Mouse (Mus musculus): ENCODE data around the gene Ap2m1.
"Not testable (repeated sequence)": the region's sequence is repeated elsewhere in the genome, so short reads cannot be mapped to it uniquely, and the experiment has no call there.

Gene Ap2m1

GRCm38 (mm10) chr16:20535296-20536080 is at the start of gene Ap2m1:
Ap2m1 (plus strand) TSS chr16:20535478.
- peak; percentile 98 for ATAC-seq (ENCODE audit: insufficient number of reproducible peaks, low FRiP score, low TSS enrichment)

DNA sequence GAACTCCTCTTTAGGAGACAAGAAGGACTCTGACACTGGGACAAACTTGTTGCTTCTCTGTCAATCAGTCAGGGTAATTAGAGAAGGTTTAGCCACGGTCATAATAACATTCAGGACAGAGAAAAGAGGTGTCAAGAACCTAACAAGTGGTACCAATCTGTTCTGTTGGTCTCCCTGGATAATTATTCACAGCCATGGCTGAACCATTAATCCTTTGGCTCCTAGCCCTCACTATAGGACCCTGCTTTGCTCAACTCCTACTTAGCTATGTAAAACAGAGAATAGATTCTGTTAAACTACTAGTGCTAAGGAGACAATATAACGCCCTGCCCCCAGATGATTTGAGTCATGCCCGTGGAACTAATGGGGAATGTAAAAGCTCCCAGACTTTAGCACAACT is 49.2 kb upstream of the Ap2m1 start:
- no peak for ATAC-seq (ENCODE audit: insufficient number of reproducible peaks, low FRiP score, low TSS enrichment)

DNA sequence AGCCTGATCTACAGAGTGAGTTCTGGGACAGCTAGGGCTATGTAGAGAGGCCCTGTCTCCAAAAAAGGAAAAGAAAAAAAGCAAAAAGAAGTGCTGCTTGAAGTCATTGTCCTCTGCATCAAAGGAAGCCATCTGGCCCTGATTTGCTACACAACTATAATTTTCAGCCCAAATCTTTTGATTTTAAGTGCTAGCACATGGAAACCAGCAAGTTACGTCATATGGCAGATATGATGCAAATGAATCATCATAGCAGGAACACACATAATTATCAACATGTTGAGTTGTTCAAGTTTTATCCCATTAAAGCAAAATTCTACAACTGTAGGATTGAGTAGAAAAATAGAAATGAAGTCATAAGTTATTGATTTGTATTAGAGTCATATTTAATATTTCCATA is 47.1 kb upstream of the Ap2m1 start:
- ATAC-seq (ENCODE audit: insufficient number of reproducible peaks, low FRiP score, low TSS enrichment): no peak

DNA sequence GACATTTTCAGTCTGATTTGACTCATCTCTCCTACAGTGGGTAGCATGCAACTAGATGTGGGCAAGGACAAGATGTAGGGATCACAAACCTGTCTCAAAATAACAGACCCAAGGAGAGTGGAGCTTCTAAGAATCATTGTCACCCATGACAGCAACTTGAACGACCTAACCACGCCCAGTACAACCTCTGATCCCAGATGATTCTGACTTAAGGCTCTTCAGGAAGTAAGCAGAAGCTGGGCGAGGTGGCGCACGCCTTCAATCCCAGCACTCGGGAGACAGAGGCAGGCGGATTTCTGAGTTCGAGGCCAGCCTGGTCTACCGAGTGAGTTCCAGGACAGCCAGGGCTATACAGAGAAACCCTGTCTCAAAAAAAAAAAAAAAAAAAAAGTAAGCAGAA is 46.5 kb upstream of the Ap2m1 start:
- ATAC-seq (ENCODE audit: insufficient number of reproducible peaks, low FRiP score, low TSS enrichment): not testable (repeated sequence)

- ATAC-seq (ENCODE audit: insufficient number of reproducible peaks, low FRiP score, low TSS enrichment): no peak
Measured at GRCm38 (mm10) chr16:20489233-20489632, 46.0 kb upstream of the Ap2m1 start.

- ATAC-seq (ENCODE audit: insufficient number of reproducible peaks, low FRiP score, low TSS enrichment): no peak
Measured at GRCm38 (mm10) chr16:20490581-20490980, 44.7 kb upstream of the Ap2m1 start.

- no peak for ATAC-seq (ENCODE audit: insufficient number of reproducible peaks, low FRiP score, low TSS enrichment)
Measured at GRCm38 (mm10) chr16:20491301-20491700, 44.0 kb upstream of the Ap2m1 start.

DNA sequence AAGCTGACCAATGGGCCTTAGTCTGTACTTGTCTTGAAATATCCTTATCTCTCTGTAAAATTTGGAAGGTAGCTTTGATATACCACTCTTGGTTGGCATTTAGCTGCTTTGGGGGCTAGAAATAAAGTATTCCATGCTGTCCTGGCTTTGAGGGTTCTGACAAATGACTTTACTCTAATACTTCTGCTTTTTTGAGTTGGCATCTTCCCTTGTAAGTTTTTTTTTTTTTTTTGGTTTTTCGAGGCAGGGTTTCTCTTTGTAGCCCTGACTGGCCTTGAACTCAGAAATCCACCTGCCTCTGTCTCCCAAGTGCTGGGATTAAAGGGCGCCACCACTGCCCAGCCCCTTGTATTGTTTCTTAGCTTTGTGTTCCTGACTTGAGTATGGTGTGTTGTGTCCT is 41.8 kb upstream of the Ap2m1 start:
- no peak for ATAC-seq (ENCODE audit: insufficient number of reproducible peaks, low FRiP score, low TSS enrichment)

DNA sequence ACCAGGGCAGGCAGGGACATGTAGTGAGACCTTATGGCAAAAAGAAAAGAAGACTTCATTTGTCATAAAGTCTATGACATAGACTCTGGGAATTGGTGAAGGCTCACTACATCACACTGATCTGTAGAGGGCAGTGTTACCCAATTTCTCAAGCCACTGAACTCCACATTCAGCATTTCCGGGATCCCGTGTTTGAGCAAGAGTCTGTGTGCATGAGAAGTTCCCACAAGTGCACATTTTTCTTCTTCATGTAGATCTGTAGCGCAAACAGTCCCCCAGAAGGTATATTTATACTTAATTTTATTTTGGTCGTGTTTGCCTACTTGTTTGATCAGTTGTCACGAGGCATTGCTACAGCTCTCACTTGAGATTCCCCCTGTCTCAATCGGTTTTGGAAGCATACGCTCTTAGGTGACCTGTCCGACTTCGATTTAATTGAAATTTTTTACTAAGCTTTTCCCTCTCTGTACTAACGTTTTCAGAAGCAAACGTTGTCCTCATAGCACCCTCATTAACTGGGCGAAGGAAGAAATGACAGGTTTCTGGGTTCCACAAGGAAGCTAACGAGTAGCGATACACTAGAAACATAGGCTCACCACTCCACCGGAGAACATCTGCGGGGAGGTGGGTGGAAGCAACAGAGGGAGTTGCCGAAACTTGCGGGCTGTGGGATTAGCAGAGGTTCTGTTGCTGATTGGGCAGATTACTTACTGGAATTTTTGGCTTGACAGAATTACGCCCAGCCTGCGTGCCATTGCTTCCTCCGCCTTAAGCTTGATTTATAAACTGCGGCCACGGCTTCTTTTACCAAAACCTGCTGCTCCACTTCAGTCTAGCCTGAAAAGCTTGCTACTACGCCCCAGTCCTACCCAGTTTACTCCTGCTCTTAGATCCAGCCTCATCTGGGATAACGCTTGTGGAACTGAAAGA is 38.3 kb upstream of the Ap2m1 start:
- ATAC-seq (ENCODE audit: insufficient number of reproducible peaks, low FRiP score, low TSS enrichment): no peak

DNA sequence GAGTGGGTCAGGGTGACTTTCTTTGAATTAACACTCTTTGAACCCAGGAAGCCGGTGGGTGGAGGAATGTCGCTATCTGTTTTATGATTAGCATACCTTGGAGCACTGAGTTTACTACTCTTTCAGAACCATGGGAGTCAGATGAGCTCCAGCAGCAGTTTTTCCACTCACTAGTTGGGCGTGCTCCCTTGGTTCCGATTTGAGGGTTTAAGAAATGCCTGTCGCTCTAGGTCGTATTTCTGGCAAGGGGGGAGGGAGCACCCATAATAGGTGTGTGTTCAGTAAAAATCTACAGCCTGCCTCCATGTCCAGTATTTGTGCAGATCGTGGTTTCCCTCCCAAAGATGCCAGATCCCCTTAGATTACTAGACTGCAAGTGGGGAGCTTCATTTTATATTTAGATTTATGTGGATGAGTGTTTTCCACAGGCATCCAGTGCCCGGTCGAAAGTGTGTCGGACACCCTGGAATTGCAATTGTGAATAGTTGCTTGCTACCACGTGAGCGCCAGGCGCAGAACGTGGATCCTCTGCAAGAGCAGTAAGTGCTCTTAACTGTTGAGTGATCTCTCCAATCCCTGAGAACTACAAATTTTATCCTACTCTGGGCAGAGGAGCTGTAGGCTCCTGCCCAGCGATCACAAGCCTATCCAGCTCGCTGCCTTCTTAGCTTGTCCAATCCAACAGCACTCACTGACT is 37.1 kb upstream of the Ap2m1 start:
- ATAC-seq (ENCODE audit: insufficient number of reproducible peaks, low FRiP score, low TSS enrichment): no peak

DNA sequence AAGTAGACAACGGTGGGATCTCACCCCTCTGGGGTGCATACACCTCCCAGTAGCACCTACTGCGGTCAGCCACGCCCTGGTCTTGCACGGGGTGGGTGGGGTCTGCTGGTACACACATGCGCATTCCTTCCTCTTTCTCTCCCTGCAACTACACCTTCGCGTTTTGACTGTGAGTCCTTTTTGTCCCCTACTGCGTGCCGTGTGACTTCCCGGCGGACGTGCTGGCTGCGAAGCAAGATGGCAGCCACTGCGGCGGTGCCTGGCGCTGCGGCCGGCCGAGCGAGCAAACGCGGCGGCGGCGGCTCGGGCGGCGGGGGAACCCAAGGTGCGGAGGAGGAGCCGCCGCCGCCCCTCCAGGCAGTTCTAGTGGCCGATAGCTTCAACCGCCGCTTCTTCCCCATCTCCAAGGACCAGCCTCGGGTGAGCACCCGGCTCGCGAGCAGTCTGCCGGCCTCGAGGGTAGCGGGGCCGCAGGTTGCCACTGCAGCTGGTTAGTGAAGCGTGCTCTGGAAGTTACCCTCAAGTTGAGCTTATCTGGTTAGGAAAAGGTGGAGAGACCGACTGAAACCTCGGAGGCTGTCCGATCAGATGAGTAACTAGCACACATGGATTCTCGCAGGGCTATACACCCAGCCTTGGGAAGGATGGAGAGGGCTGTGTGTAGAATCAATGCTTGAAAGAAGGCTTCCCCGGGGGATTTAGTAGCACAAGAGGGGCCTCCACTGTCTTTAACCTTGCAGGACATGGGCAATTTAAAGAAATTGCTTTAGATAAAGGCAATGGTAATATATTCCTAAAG is 36.4 kb upstream of the Ap2m1 start, which contains the start of gene Eif2b5:
Gene Eif2b5 (plus strand): TSS at position 141 of the 799 bp plus-strand sequence.
- ATAC-seq (ENCODE audit: insufficient number of reproducible peaks, low FRiP score, low TSS enrichment): peak; percentile 96

- ATAC-seq (ENCODE audit: insufficient number of reproducible peaks, low FRiP score, low TSS enrichment): no peak
Measured at GRCm38 (mm10) chr16:20506000-20506399, 29.3 kb upstream of the Ap2m1 start.

DNA sequence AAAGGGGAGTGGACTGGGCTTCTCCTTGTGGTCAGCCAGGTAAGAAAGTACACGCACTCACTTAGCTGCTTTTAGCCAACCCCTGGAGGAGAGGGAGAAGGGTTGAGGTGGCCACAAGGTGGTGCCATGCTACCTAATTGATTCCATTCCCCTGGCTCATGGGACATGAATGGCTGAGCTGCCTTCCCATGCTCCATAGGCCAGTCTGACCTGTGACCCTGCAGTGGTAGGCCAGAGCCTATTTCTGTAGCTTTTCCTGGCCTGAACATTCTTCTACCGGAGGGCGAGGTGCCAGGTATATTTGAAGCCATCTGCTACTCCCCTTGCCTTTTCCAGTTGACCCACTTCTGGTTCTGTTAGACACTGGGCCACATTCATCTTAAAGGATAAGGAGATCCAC is 25.9 kb upstream of the Ap2m1 start:
- 0 out of 2 replicates have a peak, but pooled peaks have one; percentile 20 for ATAC-seq (ENCODE audit: insufficient number of reproducible peaks, low FRiP score, low TSS enrichment)

DNA sequence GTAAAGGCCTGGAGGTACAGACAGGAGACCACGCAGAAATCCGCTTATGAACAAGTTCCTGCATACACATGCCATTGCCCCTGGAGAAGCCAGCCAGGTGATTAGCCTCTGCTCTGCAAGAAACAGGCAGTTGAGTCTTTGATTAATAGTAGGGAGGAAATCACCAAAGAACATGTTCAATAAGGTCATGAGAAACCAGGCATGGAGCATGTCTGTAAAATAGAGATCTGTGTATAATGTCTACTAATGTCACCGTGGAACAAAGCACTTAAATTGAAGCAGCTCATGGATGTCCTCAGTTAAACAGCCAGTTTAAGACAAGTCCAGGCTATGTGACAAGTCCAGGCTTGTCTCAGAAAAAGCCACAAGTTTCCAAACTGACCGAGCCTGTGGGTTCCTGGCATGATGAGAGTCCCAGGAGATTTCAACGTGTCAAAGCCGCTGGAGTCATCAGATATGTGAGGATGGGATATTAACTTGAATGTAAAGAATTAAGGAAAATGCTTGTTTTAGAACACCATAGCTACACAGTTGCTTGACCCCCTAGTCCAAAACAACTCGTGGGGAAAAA is 23.9 kb upstream of the Ap2m1 start:
- ATAC-seq (ENCODE audit: insufficient number of reproducible peaks, low FRiP score, low TSS enrichment): no peak

DNA sequence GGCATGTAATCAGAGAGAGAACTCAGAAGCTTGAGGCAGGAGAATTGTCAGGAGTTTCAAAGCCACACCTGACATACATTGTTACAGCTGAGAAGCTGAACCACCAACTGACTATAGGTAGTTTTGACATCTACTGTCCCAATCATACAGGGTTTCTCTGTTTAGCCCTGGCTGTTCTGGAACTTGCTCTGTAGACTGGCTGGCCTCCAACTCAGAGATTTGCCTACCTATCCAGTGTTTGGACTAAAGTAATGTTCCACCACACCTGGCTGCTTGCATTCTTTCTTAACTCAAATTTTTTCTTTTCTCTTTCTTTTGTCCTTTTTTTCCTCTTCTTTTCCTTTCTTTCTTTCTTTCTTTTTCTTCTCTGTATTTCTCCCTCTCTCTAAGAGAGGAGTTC is 19.2 kb upstream of the Ap2m1 start:
- ATAC-seq (ENCODE audit: insufficient number of reproducible peaks, low FRiP score, low TSS enrichment): no peak

GRCm38 (mm10) chr16:20516726-20517201 is 18.5 kb upstream of the Ap2m1 start, which contains the start of gene Dvl3:
Dvl3 (plus strand) TSS chr16:20516982.
- peak; percentile 93 for ATAC-seq (ENCODE audit: insufficient number of reproducible peaks, low FRiP score, low TSS enrichment)

- ATAC-seq (ENCODE audit: insufficient number of reproducible peaks, low FRiP score, low TSS enrichment): peak; percentile 17; the same call in 1 of the 2 replicates
Measured at GRCm38 (mm10) chr16:20517216-20517615, 18.1 kb upstream of the Ap2m1 start.

DNA sequence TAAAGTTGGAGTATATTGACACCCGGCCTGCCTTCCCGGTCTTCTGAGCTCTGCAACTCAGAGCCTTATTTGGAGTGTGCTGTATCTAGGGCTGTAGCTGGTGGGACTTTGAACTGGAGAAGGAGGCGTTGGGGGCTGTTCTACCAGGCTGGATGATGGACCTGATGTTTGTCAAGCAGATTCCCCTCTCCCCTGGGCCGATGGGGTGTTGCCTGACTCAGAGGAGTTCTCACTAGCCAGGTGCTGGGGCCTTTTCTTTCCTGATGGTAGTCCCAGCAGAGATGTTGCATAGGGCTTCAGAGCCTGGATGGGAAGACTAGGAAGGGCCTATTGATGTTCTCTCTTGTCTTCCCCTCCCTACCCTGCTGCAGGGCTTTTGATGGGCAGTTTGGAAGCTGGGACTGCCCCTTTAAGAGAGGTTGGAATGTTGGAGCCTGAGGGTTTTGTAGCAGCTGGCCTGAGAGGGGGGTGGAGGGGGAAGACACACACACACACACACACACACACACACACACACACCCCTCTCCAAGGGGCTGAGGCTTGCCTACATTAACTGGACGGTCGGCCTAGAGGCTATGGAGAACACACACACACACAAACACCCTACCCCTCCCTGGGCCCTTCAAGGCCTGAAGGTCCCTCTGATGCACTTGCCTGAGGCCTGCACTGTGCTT is 17.4 kb upstream of the Ap2m1 start:
- ATAC-seq (ENCODE audit: insufficient number of reproducible peaks, low FRiP score, low TSS enrichment): 0 out of 2 replicates have a peak, but pooled peaks have one; percentile 11

- ATAC-seq (ENCODE audit: insufficient number of reproducible peaks, low FRiP score, low TSS enrichment): no peak
Measured at GRCm38 (mm10) chr16:20523886-20524285, 11.4 kb upstream of the Ap2m1 start.

Measured in cerebellum, adult (tissue).